In genomic region chr9:123850705-123851061, GRCm38 (mm10) we compare ENCODE assay signal across 9 mouse cellular contexts. TPM values are rescaled to one million over a fixed set of nuclear protein-coding genes. Genes with fewer than 3 reads are reported as not detected.
DNase-seq lines count a peak whose midpoint lies in the region; ATAC-seq and TF ChIP-seq lines count a peak whose summit lies in the region.
"Had no signal": no experiment of that assay in that cellular context is flagged by ENCODE, and none has a peak within 500 bp of the region (broad histone marks: within the 10 kb centered on the region; RNA-seq: fewer than 3 reads in every experiment).

No protein-coding gene starts in this region.

- DNase-seq in left cerebral cortex, adult 2 months (ENCODE audit: extremely low spot score in 1 of 2, low spot score in 2 of 2) = no peak
- no peak for DNase-seq in left cerebral cortex, adult 11 months (ENCODE audit: low spot score)
- peak; percentile 19 for DNase-seq in gastrocnemius, postnatal 10 days
- DNase-seq in intestine, embryonic 14.5 days (ENCODE audit: low spot score) = no peak
- DNase-seq in lung, adult 2 months = no peak
- no peak for DNase-seq in right cerebral cortex, adult 18-20 months

- H3K4me2 ChIP-seq in intestine, embryonic 14.5 days (ENCODE audit: low read length) = peak overlapping the region; percentile 73

- H3K9ac ChIP-seq in intestine, embryonic 14.5 days (ENCODE audit: low read length) = peak overlapping the region; percentile 81

- H3K27me3 ChIP-seq in intestine, embryonic 14.5 days (replicated peaks; ENCODE audit: control insufficient read depth, insufficient read depth, low read length) = no peaks in the 10 kb centered on the region

- 5% methylated on average over 2 of the region's 2 CpGs for WGBS in intestine, embryonic 14.5 days
- 0% methylated on average over 2 of the region's 2 CpGs for WGBS in lung, adult 2 months
- 3% methylated on average over 2 of the region's 2 CpGs for WGBS in olfactory bulb, adult 2 months

- no peaks in the 10 kb centered on the region for H3K36me3 ChIP-seq in intestine, embryonic 14.5 days (ENCODE audit: control insufficient read depth, insufficient read depth, low read length)

- no peak for ATAC-seq in intestine, embryonic 14.5 days (replicated peaks; ENCODE audit: low FRiP score, low TSS enrichment, low read depth)

- peak overlapping the region; percentile 94 for H3K27ac ChIP-seq in left cerebral cortex, adult 2 months
- peak overlapping the region; percentile 91 for H3K27ac ChIP-seq in brown adipose tissue, adult 24 weeks (replicated peaks; ENCODE audit: low read depth, low read length)
- H3K27ac ChIP-seq in intestine, embryonic 14.5 days (ENCODE audit: low read depth) = peak overlapping the region; percentile 88; the same call in 1 of the 2 replicates
- peak overlapping the region; percentile 79; the same call in 1 of the 2 replicates for H3K27ac ChIP-seq in olfactory bulb, adult 2 months (ENCODE audit: insufficient read depth, low read depth, low read length)

- H3K4me1 ChIP-seq in brown adipose tissue, adult 24 weeks (ENCODE audit: control insufficient read depth, insufficient read depth, insufficient read length, low read length) = peaks cover 7% of the 10 kb centered on the region
- H3K4me1 ChIP-seq in intestine, embryonic 14.5 days (replicated peaks; ENCODE audit: control insufficient read depth, insufficient read depth, low read length) = peaks cover 7% of the 10 kb centered on the region
- H3K4me1 ChIP-seq in lung, adult 2 months (ENCODE audit: control insufficient read depth, insufficient read depth, low read length) = peaks cover 15% of the 10 kb centered on the region
- H3K4me1 ChIP-seq in olfactory bulb, adult 2 months (ENCODE audit: control insufficient read depth, insufficient read depth, low read length) = peaks cover 3% of the 10 kb centered on the region; the same call in 1 of the 2 replicates

- peak overlapping the region; percentile 81 for H3K4me3 ChIP-seq in left cerebral cortex, adult 2 months
- peak overlapping the region; percentile 91 for H3K4me3 ChIP-seq in brown adipose tissue, adult 24 weeks (ENCODE audit: insufficient read depth, low read depth, low read length)
- H3K4me3 ChIP-seq in intestine, embryonic 14.5 days (ENCODE audit: low read depth, low read length) = peak overlapping the region; percentile 65
- H3K4me3 ChIP-seq in lung, adult 2 months (replicated peaks; ENCODE audit: extremely low read depth, low read depth, low read length) = peak overlapping the region; percentile 64
- peak overlapping the region; percentile 99; the same call in 1 of the 2 replicates for H3K4me3 ChIP-seq in olfactory bulb, adult 2 months (ENCODE audit: insufficient read depth, low read depth, low read length)

- TF ChIP-seq CTCF in left cerebral cortex, adult 2 months (IDR thresholded peaks at IDR 0.05) = no peak
- no peak for TF ChIP-seq CTCF in lung, adult 2 months (IDR thresholded peaks at IDR 0.05; ENCODE audit: insufficient read depth, low read length)
- no peak for TF ChIP-seq CTCF in olfactory bulb, adult 2 months (IDR thresholded peaks at IDR 0.05; ENCODE audit: insufficient read depth, low read depth, low read length)

- H3K9me3 ChIP-seq in intestine, embryonic 14.5 days (ENCODE audit: control insufficient read depth, low read length) = no peaks in the 10 kb centered on the region

- intact Hi-C loops in left cerebral cortex, adult 2 months (cut with DNase I) = no loop called here

- no peak for TF ChIP-seq POLR2A in lung, adult 2 months (IDR thresholded peaks at IDR 0.05; ENCODE audit: borderline replicate concordance, extremely low read depth, low read depth, low read length)
- TF ChIP-seq POLR2A in olfactory bulb, adult 2 months (IDR thresholded peaks at IDR 0.05; ENCODE audit: insufficient read depth, low read depth, low read length) = no peak

RNA-seq across cellular contexts. Expression of gene Fyco1, which starts 1.0 kb away (rescaled TPM):
- total RNA-seq in left cerebral cortex, adult 2 months (2021) = 10 to 100 TPM; 29.4 to 30.2 TPM
- polyA plus RNA-seq in brown adipose tissue, adult 24 weeks (2012; ENCODE audit: insufficient read depth, insufficient read length, missing spikeins) = 26.3 and 35.7 TPM in 2 replicates
- total RNA-seq in gastrocnemius, postnatal 10 days (2021) = 100 to 1,000 TPM; 158 to 173 TPM
- 12.8 and 13.8 TPM in 2 replicates for polyA plus RNA-seq in intestine, embryonic 14.5 days (2014; fragmentation: Nextera tagmentation; extraction: Ambion mirVana)
- polyA plus RNA-seq in lung, adult 2 months (2012; rRNA removed) = 8.8 and 14.4 TPM in 2 replicates
- not detected in 2 replicates for polyA plus RNA-seq in olfactory bulb, adult 2 months (2012; ENCODE audit: insufficient read depth, insufficient read length, low replicate concordance, missing spikeins)

RNA-seq across cellular contexts. Expression of gene Xcr1, which starts 11.1 kb away (rescaled TPM):
- total RNA-seq in left cerebral cortex, adult 2 months (2021) = not detected
- 0.33 TPM in 1 of 2 replicates, not detected in the other for polyA plus RNA-seq in brown adipose tissue, adult 24 weeks (2012; ENCODE audit: insufficient read depth, insufficient read length, missing spikeins)
- under 1 TPM in 1 of 2 experiments, not detected in 1; 0.05 TPM for total RNA-seq in gastrocnemius, postnatal 10 days (2021)
- polyA plus RNA-seq in intestine, embryonic 14.5 days (2014; fragmentation: Nextera tagmentation; extraction: Ambion mirVana) = 0.04 and 0.05 TPM in 2 replicates
- polyA plus RNA-seq in lung, adult 2 months (2012; rRNA removed) = 1.1 and 1.2 TPM in 2 replicates
- polyA plus RNA-seq in olfactory bulb, adult 2 months (2012; ENCODE audit: insufficient read depth, insufficient read length, low replicate concordance, missing spikeins) = not detected in 2 replicates

RNA-seq across cellular contexts. Expression of gene Cxcr6, which starts 44.4 kb away (rescaled TPM):
- total RNA-seq in left cerebral cortex, adult 2 months (2021) = not detected
- not detected in 2 replicates for polyA plus RNA-seq in brown adipose tissue, adult 24 weeks (2012; ENCODE audit: insufficient read depth, insufficient read length, missing spikeins)
- total RNA-seq in gastrocnemius, postnatal 10 days (2021) = not detected
- polyA plus RNA-seq in intestine, embryonic 14.5 days (2014; fragmentation: Nextera tagmentation; extraction: Ambion mirVana) = 1.3 and 1.9 TPM in 2 replicates
- 1.3 and 1.6 TPM in 2 replicates for polyA plus RNA-seq in lung, adult 2 months (2012; rRNA removed)
- not detected in 2 replicates for polyA plus RNA-seq in olfactory bulb, adult 2 months (2012; ENCODE audit: insufficient read depth, insufficient read length, low replicate concordance, missing spikeins)
- total RNA-seq: adrenal gland, postnatal 4 days had no signal
